Mouse (Mus musculus): Measurements from ENCODE around the gene Nudc. TPM values are rescaled to one million over a fixed set of nuclear protein-coding genes. Genes with fewer than 3 reads are reported as not detected.

Nudc gene
- polyA plus RNA-seq, 1 experiment from 2014 or later, result 139 TPM

DNA sequence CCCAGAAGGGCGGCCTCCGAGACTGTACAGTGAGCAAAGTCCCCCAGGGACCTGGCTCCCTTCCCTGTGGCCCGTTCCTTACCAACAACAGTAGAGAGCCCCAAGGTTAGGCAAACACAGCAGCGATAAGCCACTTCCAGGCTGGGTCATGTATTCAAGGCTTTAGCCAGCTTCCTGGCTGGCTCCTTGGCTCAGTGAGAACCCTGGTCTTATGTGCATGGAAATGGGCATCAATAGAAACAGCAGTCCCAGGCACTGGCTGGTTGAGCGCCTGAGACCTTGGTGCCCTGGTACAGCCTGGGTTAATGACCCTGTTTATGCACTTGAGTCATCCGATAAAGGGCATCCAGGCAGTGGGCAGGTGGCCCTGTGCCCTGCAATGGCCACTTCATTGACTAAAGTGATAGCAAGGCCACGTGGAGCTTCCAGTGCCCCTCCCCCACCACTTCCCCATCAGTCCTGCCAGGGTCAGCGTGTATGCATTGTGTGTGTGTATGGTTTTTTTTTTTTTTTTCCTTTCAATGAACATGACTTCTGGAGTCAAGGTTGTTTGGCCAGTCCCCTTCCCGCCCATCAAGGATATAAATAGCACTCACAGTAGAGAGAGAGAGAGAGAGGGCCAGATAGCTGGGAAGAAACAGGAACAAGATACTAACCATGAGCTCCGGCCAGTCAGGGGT is 7.1 kb upstream of the Nudc start, which contains the start of gene Nr0b2:
TSS of gene Nr0b2 (plus strand) at position 609 of the 680 bp plus-strand sequence.
- H3K9me3 ChIP-seq (replicated peaks; ENCODE audit: control insufficient read depth, low read length), result no peaks in the 10 kb centered on the region
- H3K4me2 ChIP-seq (ENCODE audit: low read length), result no peak within 1 kb of the TSS
- no peak within 1 kb of the TSS for H3K9ac ChIP-seq (ENCODE audit: low read length)
- H3K36me3 ChIP-seq (ENCODE audit: control insufficient read depth, insufficient read depth, low read length), result no peaks in the 10 kb centered on the region
- H3K4me3 ChIP-seq (ENCODE audit: low read depth, low read length), result no peak within 1 kb of the TSS
- 72% methylated on average over 10 of the region's 10 CpGs for WGBS
- H3K4me1 ChIP-seq (ENCODE audit: control insufficient read depth, insufficient read depth, low read length), result no peaks in the 10 kb centered on the region
- no peaks in the 10 kb centered on the region for H3K27me3 ChIP-seq (replicated peaks; ENCODE audit: control insufficient read depth, insufficient read depth, low read length)
- no peak within 1 kb of the TSS for H3K27ac ChIP-seq (ENCODE audit: low read depth, low read length)
- no peak for ATAC-seq
- no peak for DNase-seq (ENCODE audit: low spot score)

- DNase-seq (ENCODE audit: low spot score) (no peak), ATAC-seq (no peak)
- Histone ChIP-seq H3K4me1 (ENCODE audit: control insufficient read depth, insufficient read depth, low read length) (no peaks in the 10 kb centered on the region), H3K4me2 (ENCODE audit: low read length) (no peak overlapping the region), H3K27me3 (replicated peaks; ENCODE audit: control insufficient read depth, insufficient read depth, low read length) (no peaks in the 10 kb centered on the region), H3K36me3 (ENCODE audit: control insufficient read depth, insufficient read depth, low read length) (no peaks in the 10 kb centered on the region), H3K4me3 (ENCODE audit: low read depth, low read length) (no peak overlapping the region), H3K9ac (ENCODE audit: low read length) (no peak overlapping the region), H3K27ac (ENCODE audit: low read depth, low read length) (no peak overlapping the region), H3K9me3 (replicated peaks; ENCODE audit: control insufficient read depth, low read length) (no peaks in the 10 kb centered on the region)
- WGBS, result 92% methylated on average over 1 of the region's 1 CpGs
Observed at GRCm38 (mm10) chr4:133552029-133552428, 6.2 kb upstream of the Nudc start.

- Histone ChIP-seq H3K27me3 (replicated peaks; ENCODE audit: control insufficient read depth, insufficient read depth, low read length) (no peaks in the 10 kb centered on the region), H3K27ac (ENCODE audit: low read depth, low read length) (no peak overlapping the region), H3K9ac (ENCODE audit: low read length) (no peak overlapping the region), H3K36me3 (ENCODE audit: control insufficient read depth, insufficient read depth, low read length) (peaks cover 93% of the 10 kb centered on the region), H3K4me2 (ENCODE audit: low read length) (no peak overlapping the region), H3K4me1 (ENCODE audit: control insufficient read depth, insufficient read depth, low read length) (no peaks in the 10 kb centered on the region), H3K4me3 (ENCODE audit: low read depth, low read length) (no peak overlapping the region), H3K9me3 (replicated peaks; ENCODE audit: control insufficient read depth, low read length) (no peaks in the 10 kb centered on the region)
- DNase-seq (ENCODE audit: low spot score) (no peak), ATAC-seq (no peak)
- 92% methylated on average over 5 of the region's 5 CpGs for WGBS
Observed at GRCm38 (mm10) chr4:133536652-133537051, 9.1 kb downstream of the Nudc start.

DNA sequence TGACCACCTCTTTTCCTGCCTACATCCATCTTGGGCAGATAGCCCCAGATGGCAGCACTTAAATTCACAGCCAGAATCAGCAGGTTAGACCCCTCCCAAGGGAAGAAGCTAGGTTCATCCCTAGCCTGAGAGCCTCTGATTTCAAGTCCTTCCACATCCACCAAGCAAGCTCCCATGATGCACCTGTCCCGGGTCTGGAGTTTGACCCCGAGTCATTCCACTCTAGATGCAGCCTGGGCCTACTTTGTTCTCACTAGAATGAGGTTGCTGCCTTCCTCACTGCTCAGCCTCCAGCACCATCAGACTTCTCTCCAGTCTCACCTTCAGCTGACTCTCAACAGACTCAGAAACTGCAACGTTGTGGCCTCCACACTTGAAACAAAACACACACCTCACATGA is 9.7 kb downstream of the Nudc start:
- Histone ChIP-seq H3K4me2 (ENCODE audit: low read length) (no peak overlapping the region), H3K9me3 (replicated peaks; ENCODE audit: control insufficient read depth, low read length) (no peaks in the 10 kb centered on the region), H3K27me3 (replicated peaks; ENCODE audit: control insufficient read depth, insufficient read depth, low read length) (no peaks in the 10 kb centered on the region), H3K27ac (ENCODE audit: low read depth, low read length) (no peak overlapping the region), H3K9ac (ENCODE audit: low read length) (no peak overlapping the region), H3K4me3 (ENCODE audit: low read depth, low read length) (no peak overlapping the region), H3K36me3 (ENCODE audit: control insufficient read depth, insufficient read depth, low read length) (peaks cover 94% of the 10 kb centered on the region), H3K4me1 (ENCODE audit: control insufficient read depth, insufficient read depth, low read length) (no peaks in the 10 kb centered on the region)
- WGBS, result 89% methylated on average over 3 of the region's 3 CpGs
- DNase-seq (ENCODE audit: low spot score), result no peak
- no peak for ATAC-seq

DNA sequence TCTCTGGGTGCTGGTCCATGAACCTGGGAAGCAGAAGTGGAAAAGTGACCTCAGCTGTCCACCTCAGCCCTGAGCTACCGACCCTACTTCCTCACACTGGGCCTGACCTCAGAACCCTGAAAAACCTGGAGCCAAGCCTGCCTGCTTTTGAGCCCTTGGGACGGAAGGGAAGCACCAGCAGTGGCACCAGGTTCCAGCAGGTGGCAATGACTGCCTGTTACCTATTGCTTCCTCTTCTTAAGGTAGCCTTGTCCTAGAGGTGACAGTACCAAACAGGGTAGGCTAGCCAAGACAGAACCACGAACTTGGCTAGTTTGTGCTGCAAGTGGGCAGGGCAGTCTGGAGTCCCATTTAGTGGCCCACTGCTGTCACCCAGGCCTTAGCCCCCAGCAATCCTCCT is 13.0 kb downstream of the Nudc start:
- no peaks in the 10 kb centered on the region for H3K4me1 ChIP-seq (ENCODE audit: control insufficient read depth, insufficient read depth, low read length)
- 88% methylated on average over 3 of the region's 3 CpGs for WGBS
- H3K27ac ChIP-seq (ENCODE audit: low read depth, low read length), result no peak overlapping the region
- H3K4me3 ChIP-seq (ENCODE audit: low read depth, low read length), result no peak overlapping the region
- no peaks in the 10 kb centered on the region for H3K27me3 ChIP-seq (replicated peaks; ENCODE audit: control insufficient read depth, insufficient read depth, low read length)
- H3K9me3 ChIP-seq (replicated peaks; ENCODE audit: control insufficient read depth, low read length), result no peaks in the 10 kb centered on the region
- peaks cover 88% of the 10 kb centered on the region for H3K36me3 ChIP-seq (ENCODE audit: control insufficient read depth, insufficient read depth, low read length)
- no peak for ATAC-seq
- H3K9ac ChIP-seq (ENCODE audit: low read length), result no peak overlapping the region
- no peak overlapping the region for H3K4me2 ChIP-seq (ENCODE audit: low read length)
- no peak for DNase-seq (ENCODE audit: low spot score)

DNA sequence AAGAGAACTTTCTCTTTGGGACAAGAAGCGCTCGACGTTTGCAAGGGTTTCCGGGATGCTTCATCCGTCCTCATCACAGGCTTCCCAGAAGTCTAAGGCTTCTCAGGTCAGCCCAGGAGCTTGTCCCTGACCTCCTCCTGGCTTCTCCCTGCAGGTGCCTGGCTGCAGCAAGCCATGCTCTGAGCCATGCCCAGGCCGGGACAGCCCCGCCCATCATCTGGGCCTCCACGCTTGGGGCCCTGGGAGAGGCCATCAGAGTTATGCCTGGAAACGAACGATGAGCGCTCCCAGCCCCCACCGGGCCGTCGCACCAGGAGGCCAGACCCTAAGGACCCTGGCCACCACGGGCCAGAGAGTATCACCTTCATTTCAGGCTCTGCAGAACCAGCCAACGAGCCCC is 18.0 kb downstream of the Nudc start:
- DNase-seq (ENCODE audit: low spot score) (no peak), ATAC-seq (no peak)
- WGBS, result 80% methylated on average over 16 of the region's 16 CpGs
- Histone ChIP-seq H3K4me2 (ENCODE audit: low read length) (no peak overlapping the region), H3K27me3 (replicated peaks; ENCODE audit: control insufficient read depth, insufficient read depth, low read length) (no peaks in the 10 kb centered on the region), H3K36me3 (ENCODE audit: control insufficient read depth, insufficient read depth, low read length) (peaks cover 44% of the 10 kb centered on the region), H3K9ac (ENCODE audit: low read length) (no peak overlapping the region), H3K4me1 (ENCODE audit: control insufficient read depth, insufficient read depth, low read length) (no peaks in the 10 kb centered on the region), H3K9me3 (replicated peaks; ENCODE audit: control insufficient read depth, low read length) (no peaks in the 10 kb centered on the region), H3K27ac (ENCODE audit: low read depth, low read length) (no peak overlapping the region), H3K4me3 (ENCODE audit: low read depth, low read length) (no peak overlapping the region)

- peaks cover 34% of the 10 kb centered on the region for H3K27me3 ChIP-seq (replicated peaks; ENCODE audit: control insufficient read depth, insufficient read depth, low read length)
- no peaks in the 10 kb centered on the region; the same call in 1 of the 2 replicates for H3K4me1 ChIP-seq (ENCODE audit: control insufficient read depth, insufficient read depth, low read length)
- ATAC-seq, result no peak
- 66% methylated on average over 2 of the region's 2 CpGs for WGBS
- DNase-seq (ENCODE audit: low spot score), result no peak
- no peak overlapping the region for H3K27ac ChIP-seq (ENCODE audit: low read depth, low read length)
- no peaks in the 10 kb centered on the region for H3K9me3 ChIP-seq (replicated peaks; ENCODE audit: control insufficient read depth, low read length)
- no peaks in the 10 kb centered on the region for H3K36me3 ChIP-seq (ENCODE audit: control insufficient read depth, insufficient read depth, low read length)
- H3K4me2 ChIP-seq (ENCODE audit: low read length), result no peak overlapping the region
- no peak overlapping the region for H3K9ac ChIP-seq (ENCODE audit: low read length)
- no peak overlapping the region for H3K4me3 ChIP-seq (ENCODE audit: low read depth, low read length)
Observed at GRCm38 (mm10) chr4:133521502-133521901, 24.3 kb downstream of the Nudc start.

DNA sequence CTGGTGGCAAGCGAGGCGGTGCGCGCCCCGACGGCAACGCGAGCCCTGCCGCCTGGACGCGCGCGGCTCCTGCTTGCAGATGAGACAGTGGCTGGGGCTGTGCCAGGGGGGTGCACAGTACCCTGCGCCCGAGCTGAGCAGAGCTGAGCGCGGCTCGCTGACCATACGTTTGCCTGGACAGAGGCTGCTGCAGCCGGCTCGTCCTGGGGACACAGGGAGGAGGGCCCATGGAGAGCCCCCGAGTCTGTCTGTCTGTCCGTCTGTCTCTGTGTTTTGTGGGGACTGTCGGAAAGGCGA is 26.5 kb downstream of the Nudc start:
- DNase-seq (ENCODE audit: low spot score) (no peak), ATAC-seq (no peak)
- no peaks in the 10 kb centered on the region; the same call in 1 of the 2 replicates for H3K4me1 ChIP-seq (ENCODE audit: control insufficient read depth, insufficient read depth, low read length)
- H3K4me3 ChIP-seq (ENCODE audit: low read depth, low read length), result peak overlapping the region; percentile 21
- WGBS, result 4% methylated on average over 25 of the region's 25 CpGs
- H3K27me3 ChIP-seq (replicated peaks; ENCODE audit: control insufficient read depth, insufficient read depth, low read length), result peaks cover 34% of the 10 kb centered on the region
- H3K36me3 ChIP-seq (ENCODE audit: control insufficient read depth, insufficient read depth, low read length), result no peaks in the 10 kb centered on the region
- no peak overlapping the region for H3K27ac ChIP-seq (ENCODE audit: low read depth, low read length)
- no peaks in the 10 kb centered on the region for H3K9me3 ChIP-seq (replicated peaks; ENCODE audit: control insufficient read depth, low read length)
- no peak overlapping the region for H3K9ac ChIP-seq (ENCODE audit: low read length)
- peak overlapping the region; percentile 34 for H3K4me2 ChIP-seq (ENCODE audit: low read length)

DNA sequence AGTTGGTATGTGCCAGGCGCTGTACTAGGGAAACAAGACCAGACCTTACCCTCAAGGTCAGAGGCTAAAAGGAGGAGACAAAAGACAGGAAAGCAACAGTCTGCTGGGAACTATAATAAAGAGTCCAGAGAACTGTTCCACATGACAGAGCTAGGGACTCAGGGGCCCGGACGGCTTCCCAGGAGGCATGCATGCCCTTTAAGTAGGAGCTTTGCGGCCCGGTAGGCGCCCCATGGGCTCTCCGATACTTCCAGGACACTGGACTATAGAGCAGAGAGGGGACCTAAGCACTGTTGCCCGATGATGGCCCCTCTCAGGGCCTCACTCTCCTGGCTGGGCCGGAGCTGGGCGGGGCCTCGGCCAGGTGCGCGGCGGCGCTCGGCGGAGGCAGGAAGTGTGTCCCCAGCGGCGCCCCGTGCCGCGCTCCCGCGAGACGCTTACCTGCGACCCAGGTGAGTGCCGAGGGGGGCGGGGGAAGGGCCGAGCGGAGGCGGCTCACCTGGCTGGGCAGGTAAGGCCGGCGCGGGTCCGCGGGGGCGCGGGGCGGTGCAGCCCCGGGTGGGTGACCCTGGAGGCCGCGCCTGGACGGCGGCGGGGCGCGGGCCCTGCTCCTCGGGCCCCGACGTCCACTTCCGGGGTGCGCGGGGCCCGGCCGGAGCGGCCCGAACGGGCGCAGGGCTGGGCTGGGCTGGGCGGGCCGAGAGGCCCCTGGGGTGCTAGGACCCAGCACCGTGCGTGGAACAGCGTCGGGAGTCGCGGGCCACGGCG is 27.0 kb downstream of the Nudc start, which contains the start of gene Kdf1:
TSS of gene Kdf1 (plus strand) at position 363 of the 768 bp plus-strand sequence.
- no peaks in the 10 kb centered on the region for H3K36me3 ChIP-seq (ENCODE audit: control insufficient read depth, insufficient read depth, low read length)
- no peak within 1 kb of the TSS for H3K27ac ChIP-seq (ENCODE audit: low read depth, low read length)
- no peak for DNase-seq (ENCODE audit: low spot score)
- peak within 1 kb of the TSS; percentile 34 for H3K4me2 ChIP-seq (ENCODE audit: low read length)
- no peaks in the 10 kb centered on the region for H3K9me3 ChIP-seq (replicated peaks; ENCODE audit: control insufficient read depth, low read length)
- H3K9ac ChIP-seq (ENCODE audit: low read length), result no peak within 1 kb of the TSS
- 3% methylated on average over 56 of the region's 69 CpGs for WGBS
- no peak for ATAC-seq
- peak within 1 kb of the TSS; percentile 21 for H3K4me3 ChIP-seq (ENCODE audit: low read depth, low read length)
- no peaks in the 10 kb centered on the region; the same call in 1 of the 2 replicates for H3K4me1 ChIP-seq (ENCODE audit: control insufficient read depth, insufficient read depth, low read length)
- H3K27me3 ChIP-seq (replicated peaks; ENCODE audit: control insufficient read depth, insufficient read depth, low read length), result peaks cover 34% of the 10 kb centered on the region
